Mouse (Mus musculus) ES-Bruce4 (cell line): Measurements from ENCODE around the gene Mrpl49. TPM values are rescaled to one million over a fixed set of nuclear protein-coding genes. Genes with fewer than 3 reads are reported as not detected.
A peak's percentile ranks its signal among the peaks of the same experiment; 100 is the strongest.

Experiments used
- H3K27ac ChIP-seq: 2 replicates; pipeline ENCODE4 v1.5.1; 2012; ENCODE audit warnings: low read length, inconsistent platforms; ENCODE audit not compliant: insufficient read depth
- H3K27me3 ChIP-seq: 2 replicates; pipeline ENCODE4 v1.6.1; 2012; ENCODE audit warnings: mild to moderate bottlenecking, low read length, inconsistent platforms; ENCODE audit not compliant: control insufficient read depth, poor library complexity, insufficient read depth, severe bottlenecking
- H3K36me3 ChIP-seq: 2 replicates; pipeline ENCODE4 v1.6.1; 2012; ENCODE audit warnings: inconsistent platforms, mild to moderate bottlenecking, low read length, moderate library complexity; ENCODE audit not compliant: control insufficient read depth, poor library complexity, insufficient read depth, severe bottlenecking
- H3K4me1 ChIP-seq: one replicate; pipeline ENCODE4 v1.8.1; 2011; ENCODE audit warnings: low read length; ENCODE audit not compliant: control insufficient read depth, insufficient read depth
- H3K4me3 ChIP-seq: 2 replicates; pipeline ENCODE4 v1.5.1; 2011; ENCODE audit warnings: low read depth, mild to moderate bottlenecking, low read length
- H3K9ac ChIP-seq: 2 replicates; pipeline ENCODE4 v1.6.1; 2012; ENCODE audit warnings: low read depth, mild to moderate bottlenecking, inconsistent platforms; ENCODE audit not compliant: poor library complexity, severe bottlenecking
- H3K9me3 ChIP-seq: replicated peaks from 2 replicates; pipeline ENCODE4 v1.6.1; 2012; ENCODE audit warnings: mild to moderate bottlenecking, low read length, inconsistent platforms; ENCODE audit not compliant: control insufficient read depth, poor library complexity, insufficient read depth, severe bottlenecking
- CTCF ChIP-seq: IDR thresholded peaks from one replicate; pipeline ENCODE4 v1.8.1; 2011; ENCODE audit warnings: low read depth, low read length
- EP300 ChIP-seq: IDR thresholded peaks from 2 replicates; pipeline ENCODE4 v1.6.1; 2011; ENCODE audit warnings: low read depth, low read length; ENCODE audit not compliant: insufficient read depth
- POLR2A ChIP-seq: IDR thresholded peaks from one replicate; pipeline ENCODE4 v1.8.1; 2011; ENCODE audit warnings: low read length; ENCODE audit not compliant: insufficient read depth
- polyA plus RNA-seq: library from polyadenylated mRNA; stranded (reverse); fragments of >200 nt; gene quantifications from 2 replicates; pipeline ENCODE4 v1.2.4, GENCODE M21; 2011; ENCODE audit warnings: low read depth; ENCODE audit not compliant: missing spikeins, insufficient read depth, insufficient read length

Gene Mrpl49
- polyA plus RNA-seq, 1 experiment, result 44.9 TPM

DNA sequence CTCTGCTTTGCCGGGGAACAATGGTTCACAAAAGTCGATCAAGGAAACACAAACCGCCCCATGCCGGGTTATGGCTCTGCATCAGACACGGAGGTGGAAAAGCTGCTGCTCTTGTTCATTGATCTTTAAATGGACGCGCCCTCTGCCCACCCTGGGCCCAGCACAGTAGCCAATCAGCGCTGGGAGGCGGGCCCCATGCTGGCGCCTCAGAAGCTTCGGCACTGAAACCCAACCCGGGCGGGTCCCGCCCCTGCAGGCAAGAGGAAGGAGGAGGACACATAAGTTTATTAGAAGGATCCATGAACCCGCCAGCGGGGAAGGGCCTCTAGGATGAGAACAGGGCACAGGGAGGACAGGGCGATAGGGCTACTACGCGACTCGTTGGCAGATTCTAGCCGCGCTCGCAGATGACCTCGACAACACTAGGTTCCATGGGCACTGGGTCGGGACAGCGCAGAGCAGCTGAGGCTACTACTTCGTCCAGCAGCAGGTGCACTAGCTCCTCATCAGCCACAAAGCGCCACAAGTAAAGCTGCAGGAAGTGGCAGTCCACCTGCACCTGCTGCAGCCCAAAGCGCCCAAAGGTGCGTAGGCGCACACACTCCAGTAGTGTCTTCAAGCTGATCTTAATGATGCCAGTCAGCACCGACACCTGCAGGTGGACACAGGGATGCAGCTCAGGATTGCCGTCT lies 10.3 kb upstream of the Mrpl49 start, which contains the start of gene Tm7sf2:
TSS of gene Tm7sf2 (minus strand) at position 650 of the 692 bp plus-strand sequence.
- peak within 1 kb of the TSS; percentile 74 for H3K9ac ChIP-seq
- TF ChIP-seq CTCF (no peak), POLR2A (peak; percentile 54), EP300 (no peak)
- peaks cover 2% of the 10 kb centered on the region for H3K4me1 ChIP-seq
- peak within 1 kb of the TSS; percentile 82 for H3K4me3 ChIP-seq
- no peaks in the 10 kb centered on the region for H3K9me3 ChIP-seq
- H3K36me3 ChIP-seq, result no peaks in the 10 kb centered on the region
- no peaks in the 10 kb centered on the region for H3K27me3 ChIP-seq
- peak within 1 kb of the TSS; percentile 30; the same call in 1 of the 2 replicates for H3K27ac ChIP-seq

DNA sequence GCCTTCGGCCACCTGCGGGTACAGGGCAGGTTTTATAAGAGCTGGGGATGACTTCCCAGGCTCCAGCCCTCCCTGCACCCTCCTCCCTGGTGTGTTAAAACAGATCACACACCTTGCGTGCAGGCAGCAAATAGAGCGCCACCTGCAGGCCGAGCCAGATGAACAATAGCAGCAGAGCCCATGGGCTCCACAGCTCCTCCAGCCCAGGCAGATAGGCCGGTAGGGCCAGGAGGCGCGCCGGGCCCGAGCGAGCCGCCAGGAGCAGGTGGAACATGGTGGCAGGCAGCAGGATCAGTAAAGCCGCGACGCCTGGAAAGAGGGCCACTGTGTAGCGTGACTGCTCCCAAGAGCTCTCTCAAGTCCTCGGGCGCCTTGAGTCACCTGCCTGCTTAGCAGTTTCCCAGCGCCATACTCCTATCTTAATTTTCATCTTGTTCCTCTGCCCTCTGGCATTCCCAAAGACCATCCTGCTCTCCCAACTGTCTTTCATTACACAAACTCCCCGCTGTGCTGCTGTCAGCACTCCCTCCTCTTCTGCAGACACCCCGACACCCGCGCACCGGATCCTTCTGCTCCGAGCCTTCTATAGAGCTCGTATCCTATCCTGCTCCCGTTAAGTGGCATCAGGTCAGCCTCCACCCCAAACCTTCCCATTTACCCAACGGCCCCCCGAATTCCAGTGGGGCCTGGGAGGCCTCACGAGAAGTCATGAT lies 9.6 kb upstream of the Mrpl49 start:
- Histone ChIP-seq H3K27ac (peak overlapping the region; percentile 30; the same call in 1 of the 2 replicates), H3K9ac (peak overlapping the region; percentile 74), H3K27me3 (no peaks in the 10 kb centered on the region), H3K4me3 (peak overlapping the region; percentile 82), H3K4me1 (peaks cover 2% of the 10 kb centered on the region), H3K36me3 (no peaks in the 10 kb centered on the region), H3K9me3 (no peaks in the 10 kb centered on the region)
- TF ChIP-seq CTCF, result peak; percentile 97
- TF ChIP-seq EP300, result peak; percentile 41; the same call in 1 of the 2 replicates
- TF ChIP-seq POLR2A, result no peak

DNA sequence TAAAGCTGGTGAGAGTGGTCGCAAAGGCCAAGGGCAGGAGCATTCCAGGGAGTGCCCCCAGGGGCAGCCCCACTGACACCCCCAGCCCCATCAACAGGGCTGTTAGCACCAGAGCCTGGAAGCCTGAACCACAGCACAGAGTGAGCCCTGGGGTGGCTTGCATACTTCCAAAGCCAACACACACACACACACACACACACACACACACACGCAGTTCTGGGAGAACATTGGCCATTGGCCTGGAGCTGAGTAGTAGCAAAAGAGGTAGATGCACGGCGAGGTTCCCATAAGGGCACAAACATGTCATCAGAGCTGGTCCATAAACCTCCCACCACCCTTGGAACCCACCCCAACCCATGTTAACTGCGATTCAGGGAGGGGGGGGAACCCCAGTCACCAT lies 9.0 kb upstream of the Mrpl49 start:
- no peak overlapping the region for H3K27ac ChIP-seq
- TF ChIP-seq CTCF (no peak), EP300 (no peak), POLR2A (no peak)
- peak overlapping the region; percentile 74 for H3K9ac ChIP-seq
- H3K9me3 ChIP-seq, result no peaks in the 10 kb centered on the region
- peaks cover 2% of the 10 kb centered on the region for H3K4me1 ChIP-seq
- no peaks in the 10 kb centered on the region for H3K36me3 ChIP-seq
- H3K4me3 ChIP-seq, result peak overlapping the region; percentile 44
- H3K27me3 ChIP-seq, result no peaks in the 10 kb centered on the region

DNA sequence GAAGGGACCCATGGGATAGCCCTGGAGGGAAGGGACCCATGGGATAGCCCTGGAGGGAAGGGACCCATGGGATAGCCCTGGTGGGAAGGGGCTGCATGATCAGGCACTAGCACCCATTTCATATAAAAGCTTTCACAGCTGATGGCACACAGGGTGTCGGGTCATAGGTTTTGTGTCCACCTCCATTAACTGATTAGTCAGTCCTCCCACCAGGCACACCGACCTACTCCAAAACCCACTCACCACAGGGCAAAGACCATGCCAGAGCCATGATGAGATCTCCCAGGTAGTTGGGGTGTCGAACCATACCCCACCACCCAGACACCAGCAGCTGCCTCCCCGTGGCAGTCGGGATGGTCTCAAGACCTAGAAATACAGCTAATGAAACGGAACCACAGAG lies 5.5 kb upstream of the Mrpl49 start:
- no peak overlapping the region for H3K9ac ChIP-seq
- H3K27me3 ChIP-seq, result no peaks in the 10 kb centered on the region
- TF ChIP-seq CTCF (no peak), EP300 (no peak), POLR2A (no peak)
- H3K4me3 ChIP-seq, result no peak overlapping the region
- H3K27ac ChIP-seq, result no peak overlapping the region
- no peaks in the 10 kb centered on the region for H3K9me3 ChIP-seq
- H3K36me3 ChIP-seq, result peaks cover 15% of the 10 kb centered on the region
- H3K4me1 ChIP-seq, result peaks cover under 1% of the 10 kb centered on the region

DNA sequence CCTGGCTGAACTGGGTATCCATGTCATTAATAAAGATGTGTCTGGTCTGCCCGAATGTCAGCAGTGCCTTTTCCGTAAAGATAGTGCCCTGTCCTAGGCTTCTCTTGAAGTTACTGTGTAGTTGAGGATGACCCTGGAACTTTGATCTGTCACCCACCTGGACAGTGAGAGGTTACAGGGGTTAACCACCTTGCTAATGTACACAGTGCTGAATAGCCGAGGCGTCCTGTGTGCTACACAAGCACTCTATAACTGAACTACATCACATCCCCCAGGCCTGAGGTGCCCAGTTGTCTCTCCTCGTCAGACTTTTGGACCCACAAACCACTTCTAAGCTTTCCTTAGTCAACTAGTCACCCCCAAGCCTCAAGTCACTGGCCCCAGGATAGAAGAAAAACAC lies 4.8 kb upstream of the Mrpl49 start:
- Histone ChIP-seq H3K36me3 (peaks cover 15% of the 10 kb centered on the region), H3K4me3 (peak overlapping the region; percentile 97; the same call in 1 of the 2 replicates), H3K9ac (peak overlapping the region; percentile 90), H3K4me1 (no peaks in the 10 kb centered on the region), H3K9me3 (no peaks in the 10 kb centered on the region), H3K27ac (no peak overlapping the region), H3K27me3 (no peaks in the 10 kb centered on the region)
- TF ChIP-seq CTCF (no peak), POLR2A (no peak), EP300 (no peak)
